Mouse (Mus musculus): ENCODE results near the gene Gm20894. TPM values are rescaled to one million over a fixed set of nuclear protein-coding genes. Genes with fewer than 3 reads are reported as not detected.
"Not testable (repeated sequence)": the region's sequence is repeated elsewhere in the genome, so short reads cannot be mapped to it uniquely, and the experiment has no call there.

The Gm20894 gene
- total RNA-seq (2017) = not detected in 2 replicates

GRCm38 (mm10) chrY:28271412-28271811, at the start of gene Gm20894:
Gm20894 (minus strand) TSS chrY:28271512.
- not testable (repeated sequence) for ATAC-seq (ENCODE audit: extremely low read depth, insufficient number of reproducible peaks, low FRiP score, poor library complexity, severe bottlenecking)

Measured in neutrophil, adult 5-6 weeks (primary cell).